Mouse (Mus musculus): ENCODE results near the gene Taf5l. TPM values are rescaled to one million over a fixed set of nuclear protein-coding genes. Genes with fewer than 3 reads are reported as not detected.

Gene Taf5l
- polyA plus RNA-seq, 1 experiment from 2014 or later = 45.6 TPM

- Histone ChIP-seq H3K27me3 (ENCODE audit: control insufficient read depth, insufficient read depth, low read length) (no peaks in the 10 kb centered on the region), H3K4me1 (ENCODE audit: control insufficient read depth, insufficient read depth, low read length) (peaks cover 3% of the 10 kb centered on the region; the same call in 1 of the 2 replicates), H3K36me3 (ENCODE audit: control insufficient read depth, insufficient read depth, low read length) (no peaks in the 10 kb centered on the region), H3K9me3 (ENCODE audit: control insufficient read depth, low read length) (no peaks in the 10 kb centered on the region), H3K4me3 (ENCODE audit: low read depth, low read length) (peak overlapping the region; percentile 78), H3K9ac (ENCODE audit: low read length) (peak overlapping the region; percentile 75), H3K27ac (ENCODE audit: low read depth, low read length) (peak overlapping the region; percentile 74), H3K4me2 (ENCODE audit: low read depth) (peak overlapping the region; percentile 93)
- ATAC-seq (ENCODE audit: insufficient read depth, low FRiP score, low TSS enrichment) (peak; percentile 45; the same call in 1 of the 2 replicates), DNase-seq (ENCODE audit: low spot score) (no peak)
- under 1% methylated on average over 45 of the region's 48 CpGs for WGBS
Measured at GRCm38 (mm10) chr8:123982291-123982793, 38.9 kb downstream of the Taf5l start.

- no peaks in the 10 kb centered on the region for H3K9me3 ChIP-seq (ENCODE audit: control insufficient read depth, low read length)
- no peak overlapping the region for H3K27ac ChIP-seq (ENCODE audit: low read depth, low read length)
- ATAC-seq (ENCODE audit: insufficient read depth, low FRiP score, low TSS enrichment) (no peak), DNase-seq (ENCODE audit: low spot score) (no peak)
- H3K9ac ChIP-seq (ENCODE audit: low read length) = peak overlapping the region; percentile 6; the same call in 1 of the 2 replicates
- peak overlapping the region; percentile 78 for H3K4me3 ChIP-seq (ENCODE audit: low read depth, low read length)
- peaks cover 3% of the 10 kb centered on the region; the same call in 1 of the 2 replicates for H3K4me1 ChIP-seq (ENCODE audit: control insufficient read depth, insufficient read depth, low read length)
- H3K4me2 ChIP-seq (ENCODE audit: low read depth) = 0 out of 2 replicates have a peak overlapping the region, but pooled peaks have one; percentile 9
- H3K36me3 ChIP-seq (ENCODE audit: control insufficient read depth, insufficient read depth, low read length) = no peaks in the 10 kb centered on the region
- no peaks in the 10 kb centered on the region for H3K27me3 ChIP-seq (ENCODE audit: control insufficient read depth, insufficient read depth, low read length)
- 51% methylated on average over 4 of the region's 4 CpGs for WGBS
Measured at GRCm38 (mm10) chr8:123981674-123982073, 39.5 kb downstream of the Taf5l start.

GRCm38 (mm10) chr8:123980239-123980638 lies 41.0 kb downstream of the Taf5l start:
- Histone ChIP-seq H3K4me2 (ENCODE audit: low read depth) (no peak overlapping the region), H3K9ac (ENCODE audit: low read length) (no peak overlapping the region), H3K27me3 (ENCODE audit: control insufficient read depth, insufficient read depth, low read length) (no peaks in the 10 kb centered on the region), H3K36me3 (ENCODE audit: control insufficient read depth, insufficient read depth, low read length) (no peaks in the 10 kb centered on the region), H3K9me3 (ENCODE audit: control insufficient read depth, low read length) (no peaks in the 10 kb centered on the region), H3K27ac (ENCODE audit: low read depth, low read length) (no peak overlapping the region), H3K4me3 (ENCODE audit: low read depth, low read length) (no peak overlapping the region), H3K4me1 (ENCODE audit: control insufficient read depth, insufficient read depth, low read length) (peaks cover 3% of the 10 kb centered on the region; the same call in 1 of the 2 replicates)
- 83% methylated on average over 4 of the region's 4 CpGs for WGBS
- ATAC-seq (ENCODE audit: insufficient read depth, low FRiP score, low TSS enrichment) (no peak), DNase-seq (ENCODE audit: low spot score) (no peak)

GRCm38 (mm10) chr8:123978926-123979325 lies 42.3 kb downstream of the Taf5l start:
- Histone ChIP-seq H3K36me3 (ENCODE audit: control insufficient read depth, insufficient read depth, low read length) (no peaks in the 10 kb centered on the region), H3K9me3 (ENCODE audit: control insufficient read depth, low read length) (no peaks in the 10 kb centered on the region), H3K9ac (ENCODE audit: low read length) (no peak overlapping the region), H3K27ac (ENCODE audit: low read depth, low read length) (no peak overlapping the region), H3K4me2 (ENCODE audit: low read depth) (no peak overlapping the region), H3K4me1 (ENCODE audit: control insufficient read depth, insufficient read depth, low read length) (peaks cover 3% of the 10 kb centered on the region; the same call in 1 of the 2 replicates), H3K27me3 (ENCODE audit: control insufficient read depth, insufficient read depth, low read length) (no peaks in the 10 kb centered on the region), H3K4me3 (ENCODE audit: low read depth, low read length) (no peak overlapping the region)
- DNase-seq (ENCODE audit: low spot score) (no peak), ATAC-seq (ENCODE audit: insufficient read depth, low FRiP score, low TSS enrichment) (no peak)
- WGBS = 73% methylated on average over 8 of the region's 8 CpGs

- no peak overlapping the region for H3K27ac ChIP-seq (ENCODE audit: low read depth, low read length)
- ATAC-seq (ENCODE audit: insufficient read depth, low FRiP score, low TSS enrichment) = no peak
- peaks cover 3% of the 10 kb centered on the region; the same call in 1 of the 2 replicates for H3K4me1 ChIP-seq (ENCODE audit: control insufficient read depth, insufficient read depth, low read length)
- 76% methylated on average over 14 of the region's 14 CpGs for WGBS
- H3K9me3 ChIP-seq (ENCODE audit: control insufficient read depth, low read length) = no peaks in the 10 kb centered on the region
- H3K36me3 ChIP-seq (ENCODE audit: control insufficient read depth, insufficient read depth, low read length) = no peaks in the 10 kb centered on the region
- no peak for DNase-seq (ENCODE audit: low spot score)
- no peak overlapping the region for H3K4me2 ChIP-seq (ENCODE audit: low read depth)
- no peaks in the 10 kb centered on the region for H3K27me3 ChIP-seq (ENCODE audit: control insufficient read depth, insufficient read depth, low read length)
- H3K9ac ChIP-seq (ENCODE audit: low read length) = no peak overlapping the region
- no peak overlapping the region for H3K4me3 ChIP-seq (ENCODE audit: low read depth, low read length)
Measured at GRCm38 (mm10) chr8:123978166-123978838, 42.9 kb downstream of the Taf5l start.

- WGBS = 90% methylated on average over 4 of the region's 4 CpGs
- Histone ChIP-seq H3K9ac (ENCODE audit: low read length) (no peak overlapping the region), H3K9me3 (ENCODE audit: control insufficient read depth, low read length) (no peaks in the 10 kb centered on the region), H3K36me3 (ENCODE audit: control insufficient read depth, insufficient read depth, low read length) (no peaks in the 10 kb centered on the region), H3K4me3 (ENCODE audit: low read depth, low read length) (no peak overlapping the region), H3K27ac (ENCODE audit: low read depth, low read length) (no peak overlapping the region), H3K4me2 (ENCODE audit: low read depth) (no peak overlapping the region), H3K4me1 (ENCODE audit: control insufficient read depth, insufficient read depth, low read length) (peaks cover 3% of the 10 kb centered on the region; the same call in 1 of the 2 replicates), H3K27me3 (ENCODE audit: control insufficient read depth, insufficient read depth, low read length) (no peaks in the 10 kb centered on the region)
- DNase-seq (ENCODE audit: low spot score) (no peak), ATAC-seq (ENCODE audit: insufficient read depth, low FRiP score, low TSS enrichment) (no peak)
Measured at GRCm38 (mm10) chr8:123977499-123977898, 43.7 kb downstream of the Taf5l start.

- ATAC-seq (ENCODE audit: insufficient read depth, low FRiP score, low TSS enrichment) = no peak
- H3K27ac ChIP-seq (ENCODE audit: low read depth, low read length) = no peak overlapping the region
- no peaks in the 10 kb centered on the region for H3K27me3 ChIP-seq (ENCODE audit: control insufficient read depth, insufficient read depth, low read length)
- H3K9ac ChIP-seq (ENCODE audit: low read length) = no peak overlapping the region
- 100% methylated on average over 1 of the region's 1 CpGs for WGBS
- H3K9me3 ChIP-seq (ENCODE audit: control insufficient read depth, low read length) = no peaks in the 10 kb centered on the region
- no peak overlapping the region for H3K4me3 ChIP-seq (ENCODE audit: low read depth, low read length)
- no peak for DNase-seq (ENCODE audit: low spot score)
- no peak overlapping the region for H3K4me2 ChIP-seq (ENCODE audit: low read depth)
- no peaks in the 10 kb centered on the region for H3K36me3 ChIP-seq (ENCODE audit: control insufficient read depth, insufficient read depth, low read length)
- H3K4me1 ChIP-seq (ENCODE audit: control insufficient read depth, insufficient read depth, low read length) = no peaks in the 10 kb centered on the region
Measured at GRCm38 (mm10) chr8:123973495-123973894, 47.7 kb downstream of the Taf5l start.

- 75% methylated on average over 2 of the region's 2 CpGs for WGBS
- Histone ChIP-seq H3K9ac (ENCODE audit: low read length) (no peak overlapping the region), H3K4me1 (ENCODE audit: control insufficient read depth, insufficient read depth, low read length) (no peaks in the 10 kb centered on the region), H3K4me3 (ENCODE audit: low read depth, low read length) (no peak overlapping the region), H3K27ac (ENCODE audit: low read depth, low read length) (no peak overlapping the region), H3K36me3 (ENCODE audit: control insufficient read depth, insufficient read depth, low read length) (no peaks in the 10 kb centered on the region; the same call in 1 of the 2 replicates), H3K9me3 (ENCODE audit: control insufficient read depth, low read length) (no peaks in the 10 kb centered on the region), H3K4me2 (ENCODE audit: low read depth) (no peak overlapping the region), H3K27me3 (ENCODE audit: control insufficient read depth, insufficient read depth, low read length) (no peaks in the 10 kb centered on the region)
- no peak for DNase-seq (ENCODE audit: low spot score)
- no peak for ATAC-seq (ENCODE audit: insufficient read depth, low FRiP score, low TSS enrichment)
Measured at GRCm38 (mm10) chr8:123966896-123967295, 54.3 kb downstream of the Taf5l start.

- 40% methylated on average over 1 of the region's 1 CpGs for WGBS
- Histone ChIP-seq H3K36me3 (ENCODE audit: control insufficient read depth, insufficient read depth, low read length) (no peaks in the 10 kb centered on the region; the same call in none of the 2 replicates), H3K9ac (ENCODE audit: low read length) (no peak overlapping the region), H3K4me2 (ENCODE audit: low read depth) (no peak overlapping the region), H3K4me3 (ENCODE audit: low read depth, low read length) (no peak overlapping the region), H3K27ac (ENCODE audit: low read depth, low read length) (no peak overlapping the region), H3K4me1 (ENCODE audit: control insufficient read depth, insufficient read depth, low read length) (no peaks in the 10 kb centered on the region), H3K9me3 (ENCODE audit: control insufficient read depth, low read length) (no peaks in the 10 kb centered on the region), H3K27me3 (ENCODE audit: control insufficient read depth, insufficient read depth, low read length) (no peaks in the 10 kb centered on the region)
- DNase-seq (ENCODE audit: low spot score) (no peak), ATAC-seq (ENCODE audit: insufficient read depth, low FRiP score, low TSS enrichment) (no peak)
Measured at GRCm38 (mm10) chr8:123961371-123961770, 59.8 kb downstream of the Taf5l start.

Data from neural tube, embryonic 11.5 days (tissue).